Mouse (Mus musculus) ES-E14 (cell line): ENCODE measurements at regions not wholly inside any gene's neighbourhood (a gene's known extent, or its start where the extent isn't known, plus 50 kb on each side); places are given as distances from the start of the nearest gene placed in this dataset.

Experiments
- DNase-seq: peaks from one replicate; pipeline ENCODE4 v3.0.0-alpha.2; 2013; ENCODE audit warnings: low read depth, low spot score
- H3K27ac ChIP-seq: 2 replicates; pipeline ENCODE4 v1.5.1; 2012; ENCODE audit warnings: low read depth, mild to moderate bottlenecking, low read length, moderate library complexity, mixed read lengths; ENCODE audit not compliant: poor library complexity, insufficient read depth, severe bottlenecking
- H3K36me3 ChIP-seq: 2 replicates; pipeline ENCODE4 v1.6.1; 2012; ENCODE audit warnings: mild to moderate bottlenecking, low read length, moderate library complexity, mixed read lengths; ENCODE audit not compliant: control insufficient read depth, poor library complexity, insufficient read depth, severe bottlenecking
- H3K4me1 ChIP-seq, 2 experiments: fragments of 150-350 bp in 1 of 2; sonication (generic) in 1 of 2; 2 replicates each; pipeline ENCODE4 v1.6.1; 2012; ENCODE audit warnings: low read length in 2 of 2, mild to moderate bottlenecking in 1 of 2, mixed read lengths in 1 of 2; ENCODE audit not compliant: control insufficient read depth in 2 of 2, insufficient read depth in 2 of 2, poor library complexity in 1 of 2
- H3K4me3 ChIP-seq, 2 experiments: fragments of 150-350 bp in 1 of 2; sonication (generic) in 1 of 2; 2 replicates each; pipeline ENCODE4 v1.5.1; 2012; ENCODE audit warnings: low read length in 2 of 2, low read depth in 1 of 2, mild to moderate bottlenecking in 1 of 2, mixed read lengths in 1 of 2; ENCODE audit not compliant: insufficient read depth in 1 of 2, poor library complexity in 1 of 2, severe bottlenecking in 1 of 2
- H3K9ac ChIP-seq: 2 replicates; pipeline ENCODE4 v1.6.1; 2012; ENCODE audit warnings: low read depth, mild to moderate bottlenecking, low read length, mixed read lengths; ENCODE audit not compliant: poor library complexity, insufficient read depth, severe bottlenecking
- H3K9me3 ChIP-seq: fragments of 150-350 bp; sonication (generic); 2 replicates; pipeline ENCODE4 v1.6.1; 2012; ENCODE audit warnings: low read depth, mild to moderate bottlenecking, low read length; ENCODE audit not compliant: control insufficient read depth, insufficient read depth
- CHD2 ChIP-seq: IDR thresholded peaks from 2 replicates; pipeline ENCODE4 v1.6.1; 2014; ENCODE audit warnings: mild to moderate bottlenecking, low read depth, low read length, inconsistent platforms
- HCFC1 ChIP-seq: IDR thresholded peaks from 2 replicates; pipeline ENCODE4 v1.6.1; 2012; ENCODE audit warnings: low read length, inconsistent platforms, borderline replicate concordance; ENCODE audit not compliant: insufficient read depth
- MAFK ChIP-seq: IDR thresholded peaks from 2 replicates; pipeline ENCODE4 v1.6.1; 2014; ENCODE audit warnings: mild to moderate bottlenecking, low read depth, low read length, inconsistent platforms; ENCODE audit not compliant: insufficient read depth
- ZC3H11A ChIP-seq: IDR thresholded peaks from 2 replicates; pipeline ENCODE4 v1.6.1; 2012; ENCODE audit warnings: low read depth, mild to moderate bottlenecking, inconsistent platforms, low read length, borderline replicate concordance
- ZNF384 ChIP-seq: IDR thresholded peaks from 2 replicates; pipeline ENCODE4 v1.6.1; 2012; ENCODE audit warnings: low read depth, low read length, inconsistent platforms
- in situ Hi-C, 2 experiments: fragments of 600-800 bp; cut with MboI; formaldehyde crosslinking; loops; one replicate each; pipeline ENCODE4 v1.15.1; 2025; ENCODE audit warnings: low sequenced_read_pairs in 2 of 2, inconsistent platforms in 1 of 2; ENCODE audit not compliant: unreplicated experiment in 2 of 2

DNA sequence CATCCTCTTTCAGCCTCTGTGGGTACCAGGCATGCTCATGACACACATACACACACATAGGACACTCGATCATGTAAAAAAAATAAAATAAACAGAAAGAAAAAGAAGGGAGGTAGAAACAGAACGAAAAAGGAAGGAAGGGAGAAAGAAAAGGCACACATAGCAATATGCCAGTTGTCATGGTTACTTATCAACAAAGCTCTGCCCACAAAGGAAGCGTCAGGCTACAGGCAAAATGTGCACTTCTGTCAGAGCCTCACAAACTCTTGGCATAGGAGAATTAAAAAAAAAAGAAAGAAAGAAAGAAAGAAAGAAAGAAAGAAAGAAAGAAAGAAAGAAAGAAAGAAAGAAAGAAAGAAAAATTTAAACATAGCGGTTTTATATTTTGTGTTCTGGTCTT is 56.9 kb upstream of the Sox2 start:
- H3K4me3 ChIP-seq, result no peak overlapping the region
- in situ Hi-C loops, result no loop called here
- H3K27ac ChIP-seq, result no peak overlapping the region
- DNase-seq, result no peak
- no peaks in the 10 kb centered on the region for H3K4me1 ChIP-seq
- no peak overlapping the region for H3K9ac ChIP-seq
- H3K9me3 ChIP-seq, result no peaks in the 10 kb centered on the region
- H3K36me3 ChIP-seq, result no peaks in the 10 kb centered on the region
- no peak for TF ChIP-seq ZNF384
- no peak for TF ChIP-seq HCFC1
- TF ChIP-seq CHD2, result no peak

DNA sequence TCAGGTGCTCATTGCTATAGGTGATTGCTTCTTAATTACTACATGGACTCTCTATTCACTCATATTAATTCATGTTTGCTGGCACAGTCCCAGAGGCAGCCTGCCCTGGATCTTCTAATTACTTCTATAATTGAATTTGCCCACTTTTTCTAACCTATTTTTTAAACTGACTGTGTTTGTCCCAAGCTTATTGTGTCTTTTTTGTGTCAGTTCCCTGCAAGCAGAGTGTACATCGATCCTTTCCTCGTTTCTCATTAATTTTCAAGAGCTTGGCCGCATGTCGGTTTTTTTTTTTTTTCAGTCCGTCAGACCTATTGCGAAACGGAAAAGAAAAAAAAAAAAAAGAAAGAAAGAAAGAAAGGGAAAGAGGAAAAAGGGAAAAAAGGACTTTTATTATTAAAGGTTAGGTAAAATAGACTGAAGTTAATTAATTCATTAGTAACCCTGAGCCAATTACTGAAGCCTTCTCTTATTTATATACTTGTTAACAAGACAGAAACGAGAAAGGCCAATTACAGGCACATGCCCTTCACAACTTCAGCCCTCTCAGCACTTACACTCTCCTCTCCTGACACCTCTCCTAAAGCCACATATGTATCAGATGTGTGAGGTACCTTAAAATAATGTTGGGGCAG is 72.2 kb upstream of the Sox2 start:
- in situ Hi-C loops, result no loop called here
- Histone ChIP-seq H3K27ac (no peak overlapping the region), H3K4me3 (no peak overlapping the region), H3K4me1 (no peaks in the 10 kb centered on the region), H3K36me3 (no peaks in the 10 kb centered on the region), H3K9ac (no peak overlapping the region), H3K9me3 (no peaks in the 10 kb centered on the region)
- TF ChIP-seq ZNF384 (no peak), MAFK (no peak), HCFC1 (no peak), CHD2 (no peak), ZC3H11A (no peak)
- DNase-seq, result no peak

DNA sequence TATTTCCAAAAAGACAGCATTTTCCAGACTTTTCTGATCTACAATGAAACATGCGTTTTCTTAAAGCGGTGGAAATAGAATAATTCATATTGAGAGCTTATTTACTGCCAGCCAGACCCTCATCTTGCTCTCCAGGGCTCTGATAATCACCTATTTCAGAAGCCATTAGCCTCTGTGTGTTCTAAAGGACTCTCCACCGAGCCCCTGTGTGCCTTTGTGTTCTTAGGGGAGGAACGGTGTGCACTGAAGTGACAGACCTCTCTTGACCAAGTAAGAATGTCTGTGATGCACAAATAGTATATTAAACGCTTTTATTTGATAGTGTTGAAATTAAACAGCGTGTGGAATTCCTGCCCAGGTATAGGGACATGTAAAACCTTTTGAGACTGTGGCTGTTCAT is 73.1 kb upstream of the Sox2 start:
- in situ Hi-C loops, result no loop called here
- Histone ChIP-seq H3K9ac (no peak overlapping the region), H3K9me3 (no peaks in the 10 kb centered on the region), H3K36me3 (no peaks in the 10 kb centered on the region), H3K27ac (no peak overlapping the region), H3K4me1 (no peaks in the 10 kb centered on the region), H3K4me3 (no peak overlapping the region)
- no peak for TF ChIP-seq HCFC1
- no peak for TF ChIP-seq MAFK
- DNase-seq, result no peak

DNA sequence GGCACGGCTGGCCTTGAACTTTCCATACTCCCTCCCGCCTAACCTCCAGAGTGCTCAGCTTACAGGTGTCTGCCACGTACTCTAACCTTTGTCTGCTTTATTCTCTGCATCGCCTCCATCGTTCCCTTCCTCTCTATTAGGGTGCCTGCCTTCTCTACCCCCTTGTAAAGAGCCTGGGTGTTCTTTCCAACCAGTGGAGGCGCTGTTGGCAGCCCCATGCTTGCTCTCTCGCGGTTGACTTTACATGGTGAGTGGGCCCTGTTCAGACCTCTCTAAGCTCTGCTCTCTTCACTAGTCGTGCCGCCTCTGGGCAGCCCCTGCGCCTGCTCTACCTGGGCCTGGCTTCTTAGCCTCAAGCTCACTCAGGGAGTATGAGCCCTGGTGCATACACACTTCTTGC is 74.0 kb upstream of the Sox2 start:
- no peak overlapping the region for H3K9ac ChIP-seq
- no peaks in the 10 kb centered on the region for H3K4me1 ChIP-seq
- H3K4me3 ChIP-seq, result no peak overlapping the region
- peak; percentile 64 for DNase-seq
- H3K9me3 ChIP-seq, result no peaks in the 10 kb centered on the region
- TF ChIP-seq ZC3H11A (no peak), CHD2 (no peak), HCFC1 (no peak), MAFK (no peak), ZNF384 (no peak)
- H3K36me3 ChIP-seq, result no peaks in the 10 kb centered on the region
- in situ Hi-C loops, result no loop called here
- no peak overlapping the region for H3K27ac ChIP-seq

DNA sequence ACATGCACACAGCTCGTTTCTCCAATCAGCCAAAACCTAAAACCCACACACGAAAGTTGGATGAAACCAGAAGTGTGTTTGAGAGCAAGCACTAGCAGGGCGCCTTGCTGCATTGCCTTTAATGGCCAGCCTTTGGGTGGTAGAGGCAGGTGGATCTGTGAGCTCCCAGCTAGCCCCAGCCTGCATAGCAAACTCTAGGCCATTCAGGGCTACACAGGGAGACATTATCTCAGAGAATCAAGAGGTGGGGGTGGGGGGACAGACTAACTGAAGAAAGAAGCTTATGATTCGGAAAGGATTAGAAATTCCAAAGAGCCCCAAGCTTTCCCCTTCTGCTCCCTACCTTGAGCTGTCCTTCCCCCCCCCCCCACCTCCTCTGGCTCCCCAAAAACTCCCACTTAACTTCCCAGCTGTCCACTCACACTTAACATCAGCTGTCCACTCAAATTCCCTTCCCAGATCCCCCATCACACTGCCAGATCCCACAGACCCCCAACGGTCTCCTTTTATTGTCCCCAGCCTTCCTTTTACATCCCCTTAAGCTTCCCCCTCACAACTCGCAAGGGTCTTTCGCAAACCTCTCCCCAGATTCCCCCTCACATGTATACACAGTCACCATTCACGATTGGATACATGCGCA is 75.4 kb upstream of the Sox2 start:
- Histone ChIP-seq H3K9ac (no peak overlapping the region), H3K9me3 (no peaks in the 10 kb centered on the region), H3K36me3 (no peaks in the 10 kb centered on the region), H3K27ac (no peak overlapping the region), H3K4me3 (no peak overlapping the region), H3K4me1 (no peaks in the 10 kb centered on the region)
- in situ Hi-C loops, result no loop called here
- no peak for DNase-seq
- TF ChIP-seq ZC3H11A, result no peak
- TF ChIP-seq MAFK, result no peak
- no peak for TF ChIP-seq HCFC1
- TF ChIP-seq ZNF384, result no peak
- TF ChIP-seq CHD2, result no peak
